Mouse (Mus musculus) limb, embryonic 14.5 days (tissue): ENCODE data around the gene Usp48. TPM values are rescaled to one million over a fixed set of nuclear protein-coding genes. Genes with fewer than 3 reads are reported as not detected.

Source experiments
- ATAC-seq: fragments of 200-750 bp; cut with Nextera tagmentation; 2 replicates; pipeline ENCODE4 v1.8.0; 2017; ENCODE audit warnings: low read depth, moderate number of reproducible peaks, moderate TSS enrichment; ENCODE audit not compliant: low FRiP score
- DNase-seq: peaks from one replicate; pipeline ENCODE4 v3.0.0-alpha.2; 2015; ENCODE audit warnings: low spot score
- H3K27ac ChIP-seq: fragments of 300-500 bp; sonication (generic); replicated peaks from 2 replicates; pipeline ENCODE4 v1.5.1; 2014; ENCODE audit warnings: low read depth, mild to moderate bottlenecking, low read length, moderate library complexity, mixed read lengths
- H3K27me3 ChIP-seq: fragments of 300-500 bp; sonication (generic); 2 replicates; pipeline ENCODE4 v1.6.1; 2014; ENCODE audit warnings: low read length, mixed read lengths; ENCODE audit not compliant: control insufficient read depth, insufficient read depth
- H3K36me3 ChIP-seq: fragments of 300-500 bp; sonication (generic); 2 replicates; pipeline ENCODE4 v1.6.1; 2014; ENCODE audit warnings: mild to moderate bottlenecking, low read length, moderate library complexity, mixed read lengths; ENCODE audit not compliant: control insufficient read depth, insufficient read depth
- H3K4me1 ChIP-seq: fragments of 300-500 bp; sonication (generic); 2 replicates; pipeline ENCODE4 v1.6.1; 2014; ENCODE audit warnings: antibody characterized with exemption, low read length, mixed read lengths; ENCODE audit not compliant: control insufficient read depth, insufficient read depth
- H3K4me2 ChIP-seq: fragments of 300-500 bp; sonication (generic); replicated peaks from 2 replicates; pipeline ENCODE4 v1.6.1; 2014; ENCODE audit warnings: low read depth, mild to moderate bottlenecking, low read length, moderate library complexity; ENCODE audit not compliant: severe bottlenecking
- H3K4me3 ChIP-seq: fragments of 300-500 bp; sonication (generic); replicated peaks from 2 replicates; pipeline ENCODE4 v1.5.1; 2014; ENCODE audit warnings: low read length
- H3K9ac ChIP-seq: fragments of 300-500 bp; sonication (generic); 2 replicates; pipeline ENCODE4 v1.6.1; 2014; ENCODE audit warnings: mild to moderate bottlenecking, low read depth, low read length, moderate library complexity; ENCODE audit not compliant: severe bottlenecking
- H3K9me3 ChIP-seq: fragments of 300-500 bp; sonication (generic); 2 replicates; pipeline ENCODE4 v1.6.1; 2016; ENCODE audit warnings: low read length; ENCODE audit not compliant: control insufficient read depth
- POLR2A ChIP-seq: fragments of 200-500 bp; IDR thresholded peaks from 2 replicates; pipeline ENCODE4 v1.8.0; 2012; ENCODE audit warnings: inconsistent platforms, mild to moderate bottlenecking, moderate library complexity, borderline replicate concordance; ENCODE audit not compliant: insufficient read depth, insufficient read length; ENCODE audit errors: extremely low read depth
- WGBS: fragments of 180-500 bp; shearing (Covaris S2); extraction: QIAGEN DNeasy Blood & Tissue Kit; methylation state at CpG from one replicate; pipeline ENCODE4 v1.1.7; 2014; 5-methylcytosine and 5-hydroxymethylcytosine counted together
- polyA plus RNA-seq, 2 experiments: library from polyadenylated mRNA; depleted of rRNA in 1 of 2; stranded (reverse) in 1 of 2; unstranded in 1 of 2; fragments of >200 nt; fragmentation: Nextera tagmentation in 1 of 2; extraction: Ambion mirVana in 1 of 2; gene quantifications; 2 replicates each; pipeline versions ENCODE4 v1.2.1 to v1.2.3; 2012 to 2014

The Usp48 gene
- polyA plus RNA-seq (2012; rRNA removed) (124 and 146 TPM in 2 replicates), polyA plus RNA-seq (2014; fragmentation: Nextera tagmentation; extraction: Ambion mirVana) (69.3 and 77.6 TPM in 2 replicates)

- peak within 1 kb of the TSS; percentile 70 for H3K9ac ChIP-seq
- H3K27ac ChIP-seq = peak within 1 kb of the TSS; percentile 96
- peak; percentile 99 for DNase-seq
- H3K4me2 ChIP-seq = peak within 1 kb of the TSS; percentile 94
- H3K4me3 ChIP-seq = peak within 1 kb of the TSS; percentile 89
- TF ChIP-seq POLR2A = peak; percentile 95; the same call in 1 of the 2 replicates
- H3K4me1 ChIP-seq = peaks cover 17% of the 10 kb centered on the region
- under 1% methylated on average over 66 of the region's 92 CpGs for WGBS
- H3K27me3 ChIP-seq = no peaks in the 10 kb centered on the region
- H3K9me3 ChIP-seq = no peaks in the 10 kb centered on the region
- ATAC-seq = peak; percentile 95
- 0 out of 2 replicates have a peak, but pooled peaks cover 4% of the 10 kb centered on the region for H3K36me3 ChIP-seq
Measured at GRCm38 (mm10) chr4:137593601-137594495, at the start of gene Usp48. Usp48 (plus strand) TSS chr4:137593755.

GRCm38 (mm10) chr4:137545568-137545967 is 48.0 kb upstream of the Usp48 start:
- H3K4me3 ChIP-seq = no peak overlapping the region
- H3K27ac ChIP-seq = no peak overlapping the region
- peaks cover 100% of the 10 kb centered on the region for H3K36me3 ChIP-seq
- H3K4me2 ChIP-seq = no peak overlapping the region
- H3K9ac ChIP-seq = no peak overlapping the region
- H3K27me3 ChIP-seq = no peaks in the 10 kb centered on the region
- H3K9me3 ChIP-seq = no peaks in the 10 kb centered on the region
- H3K4me1 ChIP-seq = no peaks in the 10 kb centered on the region
- TF ChIP-seq POLR2A = no peak
- DNase-seq (no peak), ATAC-seq (no peak)
- 88% methylated on average over 9 of the region's 9 CpGs for WGBS

- H3K27ac ChIP-seq = no peak overlapping the region
- no peak overlapping the region for H3K4me2 ChIP-seq
- H3K4me1 ChIP-seq = no peaks in the 10 kb centered on the region
- H3K27me3 ChIP-seq = no peaks in the 10 kb centered on the region
- no peak overlapping the region for H3K4me3 ChIP-seq
- peaks cover 100% of the 10 kb centered on the region for H3K36me3 ChIP-seq
- no peak for ATAC-seq
- H3K9ac ChIP-seq = no peak overlapping the region
- WGBS = 79% methylated on average over 5 of the region's 5 CpGs
- H3K9me3 ChIP-seq = no peaks in the 10 kb centered on the region
- DNase-seq = no peak
- no peak for TF ChIP-seq POLR2A
Measured at GRCm38 (mm10) chr4:137546003-137546525, 47.5 kb upstream of the Usp48 start.

- 94% methylated on average over 17 of the region's 17 CpGs for WGBS
- Histone ChIP-seq H3K9ac (no peak overlapping the region), H3K4me3 (no peak overlapping the region), H3K4me1 (no peaks in the 10 kb centered on the region), H3K27ac (no peak overlapping the region), H3K36me3 (peaks cover 96% of the 10 kb centered on the region), H3K9me3 (no peaks in the 10 kb centered on the region), H3K4me2 (no peak overlapping the region), H3K27me3 (no peaks in the 10 kb centered on the region)
- DNase-seq = no peak
- no peak for ATAC-seq
- no peak for TF ChIP-seq POLR2A
Measured at GRCm38 (mm10) chr4:137553466-137553865, 40.1 kb upstream of the Usp48 start.

GRCm38 (mm10) chr4:137556673-137557210 is 36.8 kb upstream of the Usp48 start:
- no peak for TF ChIP-seq POLR2A

More at GRCm38 (mm10) chr4:137556673-137557210, 36.8 kb upstream of the Usp48 start:
- no peak overlapping the region for H3K4me3 ChIP-seq
- H3K27me3 ChIP-seq = no peaks in the 10 kb centered on the region
- peaks cover 88% of the 10 kb centered on the region for H3K36me3 ChIP-seq
- H3K27ac ChIP-seq = no peak overlapping the region
- ATAC-seq (no peak), DNase-seq (no peak)
- no peak overlapping the region for H3K9ac ChIP-seq
- no peaks in the 10 kb centered on the region for H3K4me1 ChIP-seq
- no peak overlapping the region for H3K4me2 ChIP-seq
- 87% methylated on average over 16 of the region's 16 CpGs for WGBS
- H3K9me3 ChIP-seq = no peaks in the 10 kb centered on the region
